Mouse (Mus musculus): ENCODE results near the gene Stub1.
A peak's percentile ranks its signal among the peaks of the same experiment; 100 is the strongest.

The Stub1 gene

GRCm38 (mm10) chr17:25827011-25827410 is 6.2 kb downstream of the Stub1 start:
- no peaks in the 10 kb centered on the region for H3K9me3 ChIP-seq (ENCODE audit: low read length)
- H3K4me1 ChIP-seq (replicated peaks; ENCODE audit: low read depth, low read length): peaks cover 85% of the 10 kb centered on the region
- peaks cover 65% of the 10 kb centered on the region for H3K36me3 ChIP-seq (ENCODE audit: insufficient read depth, low read length)
- TF ChIP-seq POU5F1 (IDR thresholded peaks at IDR 0.05; ENCODE audit: borderline replicate concordance, low read length) (no peak), NANOG (IDR thresholded peaks at IDR 0.05; ENCODE audit: borderline replicate concordance, low read length) (no peak), CTCF (conservative IDR thresholded peaks at IDR 0.05; ENCODE audit: low read length) (no peak)
- H3K27me3 ChIP-seq (ENCODE audit: insufficient read depth, low read length): no peaks in the 10 kb centered on the region
- 0 out of 2 replicates have a peak overlapping the region, but pooled peaks have one; percentile 95 for H3K4me3 ChIP-seq (replicated peaks; ENCODE audit: low read length)

- no peaks in the 10 kb centered on the region for H3K9me3 ChIP-seq (ENCODE audit: low read length)
- peaks cover 76% of the 10 kb centered on the region for H3K4me1 ChIP-seq (replicated peaks; ENCODE audit: low read depth, low read length)
- no peaks in the 10 kb centered on the region for H3K27me3 ChIP-seq (ENCODE audit: insufficient read depth, low read length)
- peaks cover 55% of the 10 kb centered on the region for H3K36me3 ChIP-seq (ENCODE audit: insufficient read depth, low read length)
- TF ChIP-seq CTCF (conservative IDR thresholded peaks at IDR 0.05; ENCODE audit: low read length) (no peak), NANOG (IDR thresholded peaks at IDR 0.05; ENCODE audit: borderline replicate concordance, low read length) (no peak), POU5F1 (IDR thresholded peaks at IDR 0.05; ENCODE audit: borderline replicate concordance, low read length) (no peak)
- H3K4me3 ChIP-seq (replicated peaks; ENCODE audit: low read length): peak overlapping the region; percentile 55
These were observed 7.1 kb downstream of the Stub1 start for GRCm38 (mm10) chr17:25825984-25826570.

- Histone ChIP-seq H3K36me3 (ENCODE audit: insufficient read depth, low read length) (peaks cover 48% of the 10 kb centered on the region), H3K4me3 (replicated peaks; ENCODE audit: low read length) (peak overlapping the region; percentile 55), H3K9me3 (ENCODE audit: low read length) (no peaks in the 10 kb centered on the region), H3K4me1 (replicated peaks; ENCODE audit: low read depth, low read length) (peaks cover 68% of the 10 kb centered on the region), H3K27me3 (ENCODE audit: insufficient read depth, low read length) (no peaks in the 10 kb centered on the region)
- TF ChIP-seq POU5F1 (IDR thresholded peaks at IDR 0.05; ENCODE audit: borderline replicate concordance, low read length): no peak
- no peak for TF ChIP-seq CTCF (conservative IDR thresholded peaks at IDR 0.05; ENCODE audit: low read length)
- TF ChIP-seq NANOG (IDR thresholded peaks at IDR 0.05; ENCODE audit: borderline replicate concordance, low read length): no peak
These were observed 7.9 kb downstream of the Stub1 start for GRCm38 (mm10) chr17:25825311-25825710.

GRCm38 (mm10) chr17:25824362-25825142 is 8.7 kb downstream of the Stub1 start:
- Histone ChIP-seq H3K4me1 (replicated peaks; ENCODE audit: low read depth, low read length) (peaks cover 68% of the 10 kb centered on the region), H3K4me3 (replicated peaks; ENCODE audit: low read length) (peak overlapping the region; percentile 93), H3K36me3 (ENCODE audit: insufficient read depth, low read length) (peaks cover 40% of the 10 kb centered on the region), H3K27me3 (ENCODE audit: insufficient read depth, low read length) (no peaks in the 10 kb centered on the region), H3K9me3 (ENCODE audit: low read length) (no peaks in the 10 kb centered on the region)
- TF ChIP-seq NANOG (IDR thresholded peaks at IDR 0.05; ENCODE audit: borderline replicate concordance, low read length) (no peak), POU5F1 (IDR thresholded peaks at IDR 0.05; ENCODE audit: borderline replicate concordance, low read length) (no peak), CTCF (conservative IDR thresholded peaks at IDR 0.05; ENCODE audit: low read length) (no peak)

GRCm38 (mm10) chr17:25823452-25823851 is 9.8 kb downstream of the Stub1 start, which contains the start of gene Wdr24:
Wdr24 (plus strand) TSS chr17:25823627.
- H3K27me3 ChIP-seq (ENCODE audit: insufficient read depth, low read length): peaks cover 9% of the 10 kb centered on the region
- peaks cover 70% of the 10 kb centered on the region for H3K4me1 ChIP-seq (replicated peaks; ENCODE audit: low read depth, low read length)
- peaks cover 37% of the 10 kb centered on the region for H3K36me3 ChIP-seq (ENCODE audit: insufficient read depth, low read length)
- TF ChIP-seq NANOG (IDR thresholded peaks at IDR 0.05; ENCODE audit: borderline replicate concordance, low read length) (no peak), CTCF (conservative IDR thresholded peaks at IDR 0.05; ENCODE audit: low read length) (no peak), POU5F1 (IDR thresholded peaks at IDR 0.05; ENCODE audit: borderline replicate concordance, low read length) (no peak)
- peak within 1 kb of the TSS; percentile 93 for H3K4me3 ChIP-seq (replicated peaks; ENCODE audit: low read length)
- no peaks in the 10 kb centered on the region for H3K9me3 ChIP-seq (ENCODE audit: low read length)

- Histone ChIP-seq H3K9me3 (ENCODE audit: low read length) (no peaks in the 10 kb centered on the region), H3K4me1 (replicated peaks; ENCODE audit: low read depth, low read length) (peaks cover 49% of the 10 kb centered on the region), H3K36me3 (ENCODE audit: insufficient read depth, low read length) (no peaks in the 10 kb centered on the region), H3K27me3 (ENCODE audit: insufficient read depth, low read length) (peaks cover 51% of the 10 kb centered on the region), H3K4me3 (replicated peaks; ENCODE audit: low read length) (peak overlapping the region; percentile 82)
- TF ChIP-seq NANOG (IDR thresholded peaks at IDR 0.05; ENCODE audit: borderline replicate concordance, low read length): no peak
- no peak for TF ChIP-seq CTCF (conservative IDR thresholded peaks at IDR 0.05; ENCODE audit: low read length)
- TF ChIP-seq POU5F1 (IDR thresholded peaks at IDR 0.05; ENCODE audit: borderline replicate concordance, low read length): no peak
These were observed 14.1 kb downstream of the Stub1 start for GRCm38 (mm10) chr17:25818851-25819780.

GRCm38 (mm10) chr17:25817662-25818061 is 15.5 kb downstream of the Stub1 start:
- H3K4me1 ChIP-seq (replicated peaks; ENCODE audit: low read depth, low read length): peaks cover 45% of the 10 kb centered on the region
- no peaks in the 10 kb centered on the region for H3K36me3 ChIP-seq (ENCODE audit: insufficient read depth, low read length)
- peaks cover 60% of the 10 kb centered on the region for H3K27me3 ChIP-seq (ENCODE audit: insufficient read depth, low read length)
- TF ChIP-seq NANOG (IDR thresholded peaks at IDR 0.05; ENCODE audit: borderline replicate concordance, low read length) (no peak), CTCF (conservative IDR thresholded peaks at IDR 0.05; ENCODE audit: low read length) (no peak), POU5F1 (IDR thresholded peaks at IDR 0.05; ENCODE audit: borderline replicate concordance, low read length) (no peak)
- H3K9me3 ChIP-seq (ENCODE audit: low read length): 0 out of 2 replicates have a peak, but pooled peaks cover 6% of the 10 kb centered on the region
- H3K4me3 ChIP-seq (replicated peaks; ENCODE audit: low read length): no peak overlapping the region

- Histone ChIP-seq H3K4me3 (replicated peaks; ENCODE audit: low read length) (peak overlapping the region; percentile 51), H3K9me3 (ENCODE audit: low read length) (0 out of 2 replicates have a peak, but pooled peaks cover 8% of the 10 kb centered on the region), H3K27me3 (ENCODE audit: insufficient read depth, low read length) (peaks cover 91% of the 10 kb centered on the region), H3K4me1 (replicated peaks; ENCODE audit: low read depth, low read length) (peaks cover 34% of the 10 kb centered on the region), H3K36me3 (ENCODE audit: insufficient read depth, low read length) (no peaks in the 10 kb centered on the region)
- TF ChIP-seq POU5F1 (IDR thresholded peaks at IDR 0.05; ENCODE audit: borderline replicate concordance, low read length) (no peak), CTCF (conservative IDR thresholded peaks at IDR 0.05; ENCODE audit: low read length) (peak; percentile 38), NANOG (IDR thresholded peaks at IDR 0.05; ENCODE audit: borderline replicate concordance, low read length) (no peak)
These were observed 19.7 kb downstream of the Stub1 start for GRCm38 (mm10) chr17:25813471-25813870.
